22 mouse cellular contexts compared by ENCODE assay signal in the genomic region with DNA sequence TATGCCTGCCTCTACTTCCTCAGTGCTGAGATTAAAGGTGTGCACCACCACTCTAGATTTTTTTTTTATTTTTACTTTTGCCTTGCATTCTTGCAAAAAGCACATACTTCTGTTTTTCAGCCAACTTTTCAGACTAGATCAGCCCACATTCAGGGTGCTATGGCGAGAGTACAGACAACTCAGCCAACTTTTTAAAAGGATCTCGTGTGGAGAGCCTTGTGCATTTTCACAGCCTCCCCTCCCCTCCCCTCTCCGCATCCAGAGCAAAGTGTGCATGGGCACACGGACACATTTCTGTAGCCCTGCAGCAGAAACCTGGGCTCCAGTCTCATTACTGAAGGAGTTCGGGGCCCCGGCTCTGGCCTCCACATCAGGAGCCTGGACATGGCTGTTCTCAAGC.
"Had no signal": no experiment of that assay in that cellular context is flagged by ENCODE, and none has a peak within 500 bp of the region (broad histone marks: within the 10 kb centered on the region; RNA-seq: fewer than 3 reads in every experiment).

No protein-coding gene starts in this region.

- DNase-seq: heart, postnatal 10 days; heart, postnatal 14 days; heart, postnatal 36 days; heart, postnatal 4 days; kidney, adult 11 months; kidney, adult 18-20 months; kidney, adult 2 months; kidney, adult 8-10 months; kidney, adult 9 months; kidney, postnatal 10 days; kidney, postnatal 14 days; kidney, postnatal 25 days; kidney, postnatal 36 days; kidney, postnatal 4 days; layer of hippocampus, adult 9-11 months; layer of hippocampus, postnatal 36 days had no signal

- ATAC-seq: hindbrain, embryonic 16.5 days; hindbrain, postnatal 0 days; inflammation-experienced regulatory T-cells, adult 6 months; intestine, embryonic 15.5 days; intestine, embryonic 16.5 days; intestine, postnatal 0 days had no signal
